26 mouse cellular contexts compared by ENCODE assay signal in the genomic region with DNA sequence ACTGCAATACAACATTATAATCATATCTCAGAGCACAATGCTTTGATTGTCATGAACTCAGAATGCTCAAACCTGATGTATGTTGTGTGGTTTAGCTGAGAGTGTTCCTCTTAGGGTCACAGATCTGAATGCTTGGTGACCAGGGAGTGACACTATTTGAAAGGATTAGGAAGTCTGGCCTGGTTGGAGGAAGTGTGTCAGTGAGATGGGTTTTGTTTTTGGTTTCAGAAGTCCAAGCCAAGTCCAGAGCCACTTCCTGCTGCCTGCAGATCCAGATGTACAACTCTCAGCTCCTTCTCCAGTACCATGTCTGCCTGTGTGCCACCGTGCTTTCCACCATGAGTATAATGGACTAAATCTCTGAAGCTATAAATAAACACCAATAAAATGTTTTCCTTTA.
"Had no signal": no experiment of that assay in that cellular context is flagged by ENCODE, and none has a peak within 500 bp of the region (broad histone marks: within the 10 kb centered on the region; RNA-seq: fewer than 3 reads in every experiment).

No protein-coding gene starts in this region.

- DNase-seq: gastrocnemius, adult 2 months; gastrocnemius, postnatal 10 days; gastrocnemius, postnatal 25 days; heart, adult 18-20 months; heart, postnatal 14 days; kidney, adult 11 months; kidney, adult 2 months; kidney, adult 9 months; kidney, postnatal 4 days; liver; liver, embryonic 13.5 days; liver, postnatal 0 days had no signal

- H3K9ac ChIP-seq: heart, embryonic 13.5 days; heart, embryonic 15.5 days; hindbrain, embryonic 13.5 days; hindbrain, embryonic 15.5 days; kidney, embryonic 15.5 days; limb, embryonic 12.5 days; liver, embryonic 13.5 days; liver, embryonic 15.5 days; liver, postnatal 0 days had no signal

- H3K4me3 ChIP-seq: gastrocnemius, adult 2 months; heart, embryonic 13.5 days; heart, embryonic 15.5 days; hindbrain, embryonic 13.5 days; hindbrain, embryonic 15.5 days; kidney, embryonic 15.5 days; layer of hippocampus, adult 2 months; left cerebral cortex, adult 2 months; limb, embryonic 10.5 days; limb, embryonic 12.5 days; liver, embryonic 13.5 days; liver, embryonic 15.5 days had no signal

- H3K36me3 ChIP-seq: heart, embryonic 13.5 days; heart, embryonic 15.5 days; hindbrain, embryonic 13.5 days; hindbrain, embryonic 15.5 days; kidney, embryonic 15.5 days; limb, embryonic 10.5 days; limb, embryonic 12.5 days; liver, embryonic 13.5 days; liver, embryonic 15.5 days had no signal

- H3K4me1 ChIP-seq: heart, embryonic 15.5 days; hindbrain, embryonic 13.5 days; hindbrain, embryonic 15.5 days; kidney, embryonic 15.5 days; limb, embryonic 10.5 days; liver, embryonic 13.5 days; liver, embryonic 15.5 days had no signal

- H3K4me2 ChIP-seq: heart, embryonic 11.5 days; heart, embryonic 13.5 days; heart, embryonic 15.5 days; hindbrain, embryonic 13.5 days; hindbrain, embryonic 15.5 days; kidney, embryonic 15.5 days; limb, embryonic 12.5 days; liver, embryonic 13.5 days; liver, embryonic 15.5 days had no signal

- H3K9me3 ChIP-seq: heart, embryonic 13.5 days; heart, embryonic 15.5 days; hindbrain, embryonic 13.5 days; hindbrain, embryonic 15.5 days; kidney, embryonic 15.5 days; limb, embryonic 10.5 days; limb, embryonic 12.5 days; liver, embryonic 13.5 days; liver, embryonic 15.5 days had no signal

- ATAC-seq: hindbrain, postnatal 0 days; intestine, embryonic 16.5 days; liver, postnatal 0 days had no signal

- H3K27ac ChIP-seq: gastrocnemius, adult 2 months; heart, embryonic 13.5 days; heart, embryonic 15.5 days; hindbrain, embryonic 13.5 days; hindbrain, embryonic 15.5 days; hindbrain, postnatal 0 days; kidney, embryonic 15.5 days; kidney, postnatal 0 days; layer of hippocampus, adult 2 months; left cerebral cortex, adult 2 months; limb, embryonic 10.5 days; limb, embryonic 12.5 days; liver, embryonic 13.5 days; liver, embryonic 15.5 days had no signal

- H3K27me3 ChIP-seq: heart, embryonic 13.5 days; heart, embryonic 15.5 days; hindbrain, embryonic 13.5 days; hindbrain, embryonic 15.5 days; kidney, embryonic 15.5 days; limb, embryonic 12.5 days; liver, embryonic 13.5 days; liver, embryonic 15.5 days had no signal
